Mouse (Mus musculus) fat pad, adult 2 months (tissue): ENCODE data around the gene Gcdh.

ENCODE experiments used
- DNase-seq: peaks from one replicate; pipeline ENCODE4 v3.0.0-alpha.2; 2011; ENCODE audit warnings: low read depth, low spot score; ENCODE audit errors: extremely low read depth

The Gcdh gene

GRCm38 (mm10) chr8:84893709-84894134 lies at the start of gene Gcdh:
Gene Gcdh (minus strand): TSS chr8:84893921.
- DNase-seq = peak; percentile 87

- no peak for DNase-seq
Measured at GRCm38 (mm10) chr8:84937620-84938485, 44.1 kb upstream of the Gcdh start.

GRCm38 (mm10) chr8:84936962-84937546 lies 43.3 kb upstream of the Gcdh start, which contains the start of gene Mast1:
Gene Mast1 (minus strand): TSS chr8:84937359.
- DNase-seq = no peak

GRCm38 (mm10) chr8:84936041-84936961 lies 42.6 kb upstream of the Gcdh start:
- no peak for DNase-seq

GRCm38 (mm10) chr8:84935489-84935888 lies 41.8 kb upstream of the Gcdh start:
- DNase-seq = no peak

- DNase-seq = no peak
Measured at GRCm38 (mm10) chr8:84934860-84935259, 41.1 kb upstream of the Gcdh start.

- no peak for DNase-seq
Measured at GRCm38 (mm10) chr8:84933767-84934559, 40.2 kb upstream of the Gcdh start.

GRCm38 (mm10) chr8:84930582-84930981 lies 36.9 kb upstream of the Gcdh start:
- DNase-seq = no peak

GRCm38 (mm10) chr8:84928456-84929306 lies 35.0 kb upstream of the Gcdh start:
- no peak for DNase-seq

GRCm38 (mm10) chr8:84927513-84927912 lies 33.8 kb upstream of the Gcdh start:
- DNase-seq = no peak

- no peak for DNase-seq
Measured at GRCm38 (mm10) chr8:84925557-84925956, 31.8 kb upstream of the Gcdh start.

GRCm38 (mm10) chr8:84921596-84921995 lies 27.9 kb upstream of the Gcdh start:
- DNase-seq = no peak

- DNase-seq = no peak
Measured at GRCm38 (mm10) chr8:84918646-84919045, 24.9 kb upstream of the Gcdh start.

- DNase-seq = no peak
Measured at GRCm38 (mm10) chr8:84917781-84918180, 24.1 kb upstream of the Gcdh start.

GRCm38 (mm10) chr8:84915269-84915668 lies 21.5 kb upstream of the Gcdh start:
- DNase-seq = no peak

GRCm38 (mm10) chr8:84913960-84914359 lies 20.2 kb upstream of the Gcdh start:
- DNase-seq = no peak

GRCm38 (mm10) chr8:84913502-84913900 lies 19.8 kb upstream of the Gcdh start:
- no peak for DNase-seq

- DNase-seq = peak; percentile 86
Measured at GRCm38 (mm10) chr8:84912895-84913501, 19.3 kb upstream of the Gcdh start.

GRCm38 (mm10) chr8:84912391-84912790 lies 18.7 kb upstream of the Gcdh start:
- no peak for DNase-seq
